Mouse (Mus musculus): ENCODE results near the gene Il12rb2.

Il12rb2 gene

DNA sequence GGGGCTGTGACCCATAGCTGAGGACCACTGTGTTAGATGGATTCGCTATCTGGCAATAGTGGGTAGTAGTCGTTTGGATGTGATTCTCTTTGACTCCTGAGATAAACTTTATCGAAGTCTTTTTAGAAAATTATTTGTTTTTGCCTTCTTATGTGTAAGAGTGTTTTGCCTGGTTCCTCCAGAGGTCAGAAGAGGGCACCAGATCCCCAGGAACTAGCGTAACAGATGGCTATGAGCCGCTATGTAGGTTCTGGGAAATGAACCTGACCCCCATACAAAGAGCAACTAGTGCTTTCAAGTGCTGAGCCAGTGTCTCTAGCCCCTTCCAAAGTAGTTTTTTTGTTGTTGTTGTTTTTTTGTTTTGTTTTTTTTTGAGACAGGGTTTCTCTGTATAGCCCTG is 79.9 kb downstream of the Il12rb2 start:
- peak; percentile 25 to 46 for DNase-seq (ENCODE audit: low spot score in 2 of 2)

- no peak for DNase-seq (ENCODE audit: low spot score in 2 of 2)
Observed at GRCm38 (mm10) chr6:67292042-67292623, 83.9 kb downstream of the Il12rb2 start.

DNA sequence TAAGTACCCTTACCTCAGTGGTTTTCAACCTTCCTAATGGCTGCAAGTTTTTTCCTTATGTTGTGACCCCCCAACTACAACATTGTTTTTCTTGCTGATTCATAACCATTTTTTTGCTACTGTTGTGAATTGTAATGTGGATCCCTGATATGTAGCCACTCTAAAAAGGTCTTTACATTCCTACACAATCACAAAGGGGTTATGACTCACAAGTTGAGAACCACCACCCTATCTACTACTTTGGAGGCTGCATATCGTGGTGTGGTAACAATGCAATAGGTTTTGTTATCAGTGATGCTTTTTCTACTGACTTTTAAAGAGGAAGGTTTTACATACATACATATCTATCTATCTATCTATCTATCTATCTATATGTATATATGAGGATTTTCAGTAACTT is 93.1 kb downstream of the Il12rb2 start:
- no peak for DNase-seq (ENCODE audit: low spot score in 2 of 2)

- DNase-seq (ENCODE audit: low spot score in 2 of 2): no peak
Observed at GRCm38 (mm10) chr6:67281614-67282197, 94.3 kb downstream of the Il12rb2 start.

- no peak for DNase-seq (ENCODE audit: low spot score in 2 of 2)
Observed at GRCm38 (mm10) chr6:67277944-67278343, 98.0 kb downstream of the Il12rb2 start.

DNA sequence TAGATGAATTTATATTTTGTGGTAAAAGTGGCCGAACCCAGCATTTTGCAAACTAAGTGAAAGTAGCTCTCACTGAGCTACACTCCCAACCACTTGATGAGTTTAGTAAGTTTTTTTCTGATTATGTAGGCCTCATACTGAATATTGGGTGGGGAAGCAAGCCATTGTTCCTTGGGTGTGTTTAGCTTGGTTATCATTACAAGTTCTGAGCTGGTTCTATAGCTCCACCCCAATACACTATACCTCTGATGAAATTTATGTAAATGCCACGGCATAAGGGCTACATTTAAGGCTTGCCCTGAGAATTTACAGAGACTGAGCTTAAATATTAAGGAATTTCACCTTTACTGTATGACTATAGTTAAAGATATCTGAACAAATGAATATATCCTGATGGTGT is 106.5 kb downstream of the Il12rb2 start:
- DNase-seq (ENCODE audit: low spot score in 2 of 2): no peak

- DNase-seq (ENCODE audit: low spot score in 2 of 2): no peak
Observed at GRCm38 (mm10) chr6:67268983-67269382, 107.0 kb downstream of the Il12rb2 start.

GRCm38 (mm10) chr6:67268245-67268612 is 107.8 kb downstream of the Il12rb2 start:
- DNase-seq (ENCODE audit: low spot score in 2 of 2): no peak

- DNase-seq (ENCODE audit: low spot score in 2 of 2): peak; percentile 19 to 32
Observed at GRCm38 (mm10) chr6:67267408-67268244, 108.4 kb downstream of the Il12rb2 start.

DNA sequence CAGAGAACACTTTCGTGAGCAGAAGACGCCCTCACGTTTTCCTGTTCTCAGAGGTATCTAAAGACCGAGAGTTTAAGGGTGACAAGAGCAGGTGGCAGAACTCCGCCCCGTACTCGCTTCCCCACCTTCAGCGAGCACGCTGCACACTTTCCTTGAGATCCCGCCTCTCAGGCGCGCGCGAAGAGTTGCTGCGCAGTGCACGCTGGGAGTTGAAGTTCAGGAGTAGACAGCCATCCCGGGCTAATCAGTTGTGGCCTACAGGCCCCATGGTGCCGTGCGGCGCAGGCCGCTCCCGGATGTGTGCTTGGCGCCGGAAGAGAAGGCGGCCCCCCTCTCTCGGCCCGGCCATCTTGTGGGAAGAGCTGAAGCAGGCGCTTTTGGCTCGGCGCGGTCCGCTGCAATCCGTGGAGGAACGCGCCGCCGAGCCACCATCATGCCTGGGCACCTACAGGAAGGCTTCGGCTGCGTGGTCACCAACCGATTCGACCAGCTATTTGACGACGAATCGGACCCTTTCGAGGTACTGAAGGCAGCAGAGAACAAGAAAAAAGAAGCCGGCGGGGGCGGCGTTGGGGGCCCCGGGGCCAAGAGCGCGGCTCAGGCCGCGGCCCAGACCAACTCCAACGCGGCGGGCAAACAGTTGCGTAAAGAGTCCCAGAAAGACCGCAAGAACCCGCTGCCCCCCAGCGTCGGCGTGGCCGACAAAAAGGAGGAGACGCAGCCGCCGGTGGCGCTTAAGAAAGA is 109.2 kb downstream of the Il12rb2 start:
- peak; percentile 93 to 96 for DNase-seq (ENCODE audit: low spot score in 2 of 2)

DNA sequence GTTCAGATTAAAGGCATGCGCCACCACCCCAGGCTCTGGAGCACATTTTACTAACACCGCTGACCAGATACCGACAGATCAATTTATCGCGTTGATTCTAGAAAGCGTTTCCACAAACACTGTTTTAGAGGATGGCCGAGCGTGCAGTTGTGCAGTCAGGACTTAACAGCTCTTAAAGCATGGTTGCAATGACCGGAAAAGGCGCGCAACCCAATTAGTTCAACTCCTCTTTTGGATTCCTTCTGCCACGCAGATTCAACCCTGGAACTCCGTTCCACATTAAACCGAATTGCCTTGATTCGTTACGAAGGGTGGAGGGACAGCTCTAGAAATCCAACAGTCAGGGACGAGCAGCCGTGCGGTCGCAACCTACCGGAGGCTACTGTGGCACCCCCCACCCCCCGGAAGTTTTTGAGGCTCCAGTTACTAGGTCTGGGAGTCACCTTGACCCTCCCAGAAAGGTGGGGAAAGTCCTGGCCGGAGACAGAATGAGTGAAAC is 109.8 kb downstream of the Il12rb2 start:
- DNase-seq (ENCODE audit: low spot score in 2 of 2): peak in 1 of 2 experiments; percentile 34

- DNase-seq (ENCODE audit: low spot score in 2 of 2): no peak
Observed at GRCm38 (mm10) chr6:67264935-67265334, 111.1 kb downstream of the Il12rb2 start.

DNA sequence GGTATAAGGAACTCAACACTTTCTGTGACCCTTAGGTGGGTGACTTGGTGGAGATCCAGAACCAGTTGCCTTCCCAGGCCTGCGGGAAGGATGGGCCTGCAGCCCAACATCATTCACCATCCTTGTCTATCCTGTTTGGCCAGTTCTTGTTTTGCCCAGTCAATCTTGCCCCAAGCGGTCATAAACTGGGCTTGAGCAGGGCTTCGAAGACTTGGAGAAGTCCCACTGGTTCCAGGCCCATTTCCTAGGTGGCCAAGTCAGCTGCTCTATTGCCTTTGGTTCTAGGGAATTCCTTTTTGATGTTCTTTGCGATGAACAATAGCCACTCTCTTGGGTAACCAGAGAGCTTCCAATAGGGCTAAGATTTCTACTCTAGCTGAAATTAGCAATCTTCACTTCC is 124.9 kb downstream of the Il12rb2 start:
- DNase-seq (ENCODE audit: low spot score in 2 of 2): no peak

DNA sequence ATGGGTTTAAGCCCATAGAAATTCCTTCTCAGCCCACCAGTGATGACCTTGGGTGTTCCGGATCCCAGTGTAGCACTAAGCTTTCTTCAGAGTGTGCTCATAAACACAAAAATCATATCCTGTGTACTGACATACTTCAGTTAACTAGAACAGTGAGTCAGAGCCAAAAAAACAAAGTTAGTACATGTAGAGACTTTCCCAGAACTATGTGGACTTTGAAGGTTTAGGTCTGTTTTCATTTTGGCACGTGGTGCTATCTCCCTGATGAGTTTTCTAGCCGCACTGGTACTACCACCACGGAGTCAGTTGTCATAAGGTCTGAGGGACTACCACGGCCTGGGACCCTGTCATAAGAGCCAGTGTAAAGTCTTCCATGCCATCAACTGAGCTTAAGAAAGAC is 131.5 kb downstream of the Il12rb2 start:
- DNase-seq (ENCODE audit: low spot score in 2 of 2): no peak

- DNase-seq (ENCODE audit: low spot score in 2 of 2): no peak
Observed at GRCm38 (mm10) chr6:67243765-67244420, 132.1 kb downstream of the Il12rb2 start.

Measured in thymus, postnatal 10 days (tissue).